Mouse (Mus musculus) brain, embryonic 14.5 days (tissue): Measurements from ENCODE around the gene Adam12.

ENCODE experiments used
- CTCF ChIP-seq: fragments of 200-500 bp; IDR thresholded peaks from 2 replicates; pipeline ENCODE4 v1.5.1; 2012; ENCODE audit warnings: inconsistent platforms, mild to moderate bottlenecking, moderate library complexity, borderline replicate concordance; ENCODE audit not compliant: insufficient read depth, insufficient read length; ENCODE audit errors: extremely low read depth
- POLR2A ChIP-seq: fragments of 200-500 bp; IDR thresholded peaks from 2 replicates; pipeline ENCODE4 v1.6.1; 2012; ENCODE audit warnings: mild to moderate bottlenecking, inconsistent platforms, borderline replicate concordance; ENCODE audit not compliant: poor library complexity, insufficient read depth, insufficient read length, severe bottlenecking; ENCODE audit errors: extremely low read depth

GRCm38 (mm10) chr7:134079980-134080725, 151.8 kb downstream of the Adam12 start:
- TF ChIP-seq CTCF: no peak
- no peak for TF ChIP-seq POLR2A
